In the genomic region with DNA sequence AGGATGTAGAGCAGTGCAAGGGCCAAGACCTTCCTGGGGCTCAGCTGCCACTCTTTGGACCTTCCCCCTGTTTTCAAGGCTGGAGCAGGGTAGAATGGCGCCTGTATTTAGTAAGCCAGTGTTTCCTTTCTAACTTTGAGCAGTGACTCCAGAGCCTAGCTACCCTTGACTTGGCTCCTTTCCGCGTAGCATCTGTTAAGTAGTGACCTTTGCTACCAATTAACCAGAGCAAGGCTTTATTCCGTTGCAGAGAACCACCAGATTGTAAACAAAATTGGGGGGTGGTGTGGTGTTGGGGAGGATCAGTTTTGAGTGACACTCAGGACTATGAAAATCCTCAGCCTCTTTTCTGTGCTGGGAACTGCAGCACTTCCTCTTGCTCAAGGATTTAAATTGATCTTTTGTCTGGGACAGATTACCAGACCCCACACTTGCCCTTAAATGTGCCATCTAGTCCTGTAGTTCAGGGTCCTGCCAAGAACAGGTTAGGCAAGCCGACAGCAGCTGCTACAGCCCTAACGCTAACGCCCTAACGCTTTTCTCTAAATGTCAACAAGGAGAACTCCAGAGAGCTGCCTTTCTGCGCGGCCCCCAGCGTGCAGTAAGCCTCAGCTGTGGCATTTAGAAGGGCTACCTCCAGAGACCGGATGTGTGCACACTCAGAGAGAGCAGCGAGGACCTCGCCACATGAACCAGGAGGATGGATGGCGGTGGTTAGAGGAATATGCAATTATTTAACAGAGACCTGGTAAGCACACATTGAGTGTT, we compare ENCODE assay signal across 9 mouse cellular contexts. TPM values are rescaled to one million over a fixed set of nuclear protein-coding genes. Genes with fewer than 3 reads are reported as not detected.
DNase-seq lines count a peak whose midpoint lies in the region; ATAC-seq lines count a peak whose summit lies in the region.
"Had no signal": no experiment of that assay in that cellular context is flagged by ENCODE, and none has a peak within 500 bp of the region (broad histone marks: within the 10 kb centered on the region; RNA-seq: fewer than 3 reads in every experiment).

No protein-coding gene starts in this region.

- 50% methylated on average over 15 of the region's 15 CpGs for WGBS in forebrain, embryonic 16.5 days
- WGBS in forebrain, embryonic 13.5 days = 47% methylated on average over 15 of the region's 15 CpGs

- H3K4me1 ChIP-seq in forebrain, embryonic 16.5 days (replicated peaks; ENCODE audit: control insufficient read depth, insufficient read depth, low read length) = 0 out of 2 replicates have a peak, but pooled peaks cover 2% of the 10 kb centered on the region
- H3K4me1 ChIP-seq in forebrain, embryonic 13.5 days = peaks cover 7% of the 10 kb centered on the region; the same call in 1 of the 2 replicates
- H3K4me1 ChIP-seq in megakaryocyte, embryonic 14.5 days = peaks cover 40% of the 10 kb centered on the region

- no peak overlapping the region for H3K4me3 ChIP-seq in forebrain, embryonic 16.5 days (replicated peaks; ENCODE audit: low read length)
- no peak overlapping the region for H3K4me3 ChIP-seq in forebrain, embryonic 13.5 days
- H3K4me3 ChIP-seq in megakaryocyte, embryonic 14.5 days (replicated peaks) = peak overlapping the region; percentile 74
- H3K4me3 ChIP-seq: heart, embryonic 13.5 days had no signal

- peak; percentile 29 for DNase-seq in ZHBTc4 (ENCODE audit: low read depth, low spot score)
- DNase-seq in kidney, adult 8-10 months = peak; percentile 76 to 90
- DNase-seq in urinary bladder, postnatal 14 days (ENCODE audit: low spot score) = no peak
- no peak for DNase-seq in left cerebral cortex, adult 9 months (ENCODE audit: low spot score in 2 of 2)
- no peak for DNase-seq in spleen, adult 12 weeks (ENCODE audit: low spot score)

- no peak for ATAC-seq in forebrain, embryonic 16.5 days
- ATAC-seq in forebrain, embryonic 13.5 days = no peak

- no peaks in the 10 kb centered on the region for H3K36me3 ChIP-seq in forebrain, embryonic 16.5 days (ENCODE audit: control insufficient read depth, insufficient read depth)
- no peaks in the 10 kb centered on the region for H3K36me3 ChIP-seq in forebrain, embryonic 13.5 days (ENCODE audit: poor library complexity, severe bottlenecking)
- H3K36me3 ChIP-seq in megakaryocyte, embryonic 14.5 days (replicated peaks; ENCODE audit: low read length) = no peaks in the 10 kb centered on the region
- H3K36me3 ChIP-seq: heart, embryonic 13.5 days had no signal

- H3K4me2 ChIP-seq in forebrain, embryonic 16.5 days (ENCODE audit: low read length) = no peak overlapping the region
- H3K4me2 ChIP-seq in forebrain, embryonic 13.5 days = no peak overlapping the region
- H3K4me2 ChIP-seq: heart, embryonic 13.5 days had no signal

- no peaks in the 10 kb centered on the region for H3K27me3 ChIP-seq in forebrain, embryonic 16.5 days (replicated peaks; ENCODE audit: control insufficient read depth, insufficient read depth, low read length)
- no peaks in the 10 kb centered on the region for H3K27me3 ChIP-seq in forebrain, embryonic 13.5 days
- no peaks in the 10 kb centered on the region for H3K27me3 ChIP-seq in megakaryocyte, embryonic 14.5 days (replicated peaks)
- H3K27me3 ChIP-seq: heart, embryonic 13.5 days had no signal

- no peak overlapping the region for H3K27ac ChIP-seq in forebrain, embryonic 16.5 days (ENCODE audit: low read length)
- no peak overlapping the region for H3K27ac ChIP-seq in forebrain, embryonic 13.5 days
- H3K27ac ChIP-seq: heart, embryonic 13.5 days had no signal

- H3K9ac ChIP-seq in forebrain, embryonic 16.5 days (replicated peaks; ENCODE audit: low read depth, low read length) = peak overlapping the region; percentile 9; the same call in 1 of the 2 replicates
- no peak overlapping the region for H3K9ac ChIP-seq in forebrain, embryonic 13.5 days
- H3K9ac ChIP-seq: heart, embryonic 13.5 days had no signal

- H3K9me3 ChIP-seq in forebrain, embryonic 16.5 days (ENCODE audit: control insufficient read depth, low read length) = no peaks in the 10 kb centered on the region
- no peaks in the 10 kb centered on the region for H3K9me3 ChIP-seq in forebrain, embryonic 13.5 days (replicated peaks)
- no peaks in the 10 kb centered on the region for H3K9me3 ChIP-seq in megakaryocyte, embryonic 14.5 days
- H3K9me3 ChIP-seq: heart, embryonic 13.5 days had no signal

RNA-seq across cellular contexts. Expression of gene Fut8, which starts 59.9 kb away (rescaled TPM):
- 36.6 and 37.9 TPM in 2 replicates for polyA plus RNA-seq in forebrain, embryonic 16.5 days (2015; fragmentation: Nextera tagmentation; extraction: Ambion mirVana)
- 27.7 and 30.3 TPM in 2 replicates for polyA plus RNA-seq in forebrain, embryonic 13.5 days (2015; fragmentation: Nextera tagmentation; extraction: Ambion mirVana)
- 6.9 and 9.7 TPM in 2 replicates for polyA plus RNA-seq in megakaryocyte, embryonic 14.5 days (2012; ENCODE audit: insufficient read depth, low replicate concordance)

Comparison
In these comparisons a context has a peak if more than half of its experiments do, and no peak if none do; other contexts are left out.
1. DNase-seq: peak in ZHBTc4 (single experiment) and kidney, adult 8-10 months (2 of 2); none in urinary bladder, postnatal 14 days (single experiment), left cerebral cortex, adult 9 months (0 of 2) and spleen, adult 12 weeks (single experiment).